9 mouse cellular contexts compared by ENCODE assay signal in genomic region chr2:4301692-4302091, GRCm38 (mm10).
DNase-seq lines count a peak whose midpoint lies in the region; ATAC-seq and TF ChIP-seq lines count a peak whose summit lies in the region.
"Had no signal": no experiment of that assay in that cellular context is flagged by ENCODE, and none has a peak within 500 bp of the region (broad histone marks: within the 10 kb centered on the region; RNA-seq: fewer than 3 reads in every experiment).

No protein-coding gene starts in this region.

- peak overlapping the region; percentile 71 for H3K9ac ChIP-seq in heart, embryonic 14.5 days (ENCODE audit: low read length)
- H3K9ac ChIP-seq in hindbrain, embryonic 13.5 days: peak overlapping the region; percentile 43; the same call in 1 of the 2 replicates
- H3K9ac ChIP-seq in midbrain, postnatal 0 days (replicated peaks; ENCODE audit: low read length, poor library complexity, severe bottlenecking): peak overlapping the region; percentile 36; the same call in 1 of the 2 replicates

- peaks cover 23 to 33% of the 10 kb centered on the region in 2 experiments for H3K4me1 ChIP-seq in heart, embryonic 14.5 days (ENCODE audit: control insufficient read depth in 2 of 2, insufficient read depth in 2 of 2, low read length in 2 of 2)
- 0 out of 2 replicates have a peak, but pooled peaks cover 2% of the 10 kb centered on the region for H3K4me1 ChIP-seq in brown adipose tissue, adult 24 weeks (ENCODE audit: control insufficient read depth, insufficient read depth, insufficient read length, low read length)
- peaks cover 50% of the 10 kb centered on the region for H3K4me1 ChIP-seq in hindbrain, embryonic 13.5 days (replicated peaks)
- peaks cover 8% of the 10 kb centered on the region; the same call in 1 of the 2 replicates for H3K4me1 ChIP-seq in midbrain, postnatal 0 days (ENCODE audit: insufficient read depth, low read length)

- H3K9me3 ChIP-seq in heart, embryonic 14.5 days (ENCODE audit: control insufficient read depth, low read length): no peaks in the 10 kb centered on the region
- no peaks in the 10 kb centered on the region for H3K9me3 ChIP-seq in hindbrain, embryonic 13.5 days
- H3K9me3 ChIP-seq in midbrain, postnatal 0 days (ENCODE audit: low read length): no peaks in the 10 kb centered on the region

- no peaks in the 10 kb centered on the region for H3K27me3 ChIP-seq in heart, embryonic 14.5 days (ENCODE audit: control insufficient read depth, insufficient read depth, low read length)
- no peaks in the 10 kb centered on the region for H3K27me3 ChIP-seq in hindbrain, embryonic 13.5 days
- no peaks in the 10 kb centered on the region for H3K27me3 ChIP-seq in midbrain, postnatal 0 days (ENCODE audit: insufficient read depth, low read length)

- intact Hi-C loops in heart, postnatal 25 days (cut with DNase I): no loop called here

- DNase-seq in heart, postnatal 25 days (ENCODE audit: low spot score): no peak
- no peak for DNase-seq in midbrain, postnatal 0 days (ENCODE audit: low spot score)
- DNase-seq in cerebellum, postnatal 25 days: no peak
- no peak for DNase-seq in adrenal gland, postnatal 4 days (ENCODE audit: low spot score in 2 of 2)
- DNase-seq: thymus, postnatal 25 days had no signal

- WGBS in heart, embryonic 14.5 days: 40% methylated on average over 7 of the region's 7 CpGs
- 54% methylated on average over 7 of the region's 7 CpGs for WGBS in hindbrain, embryonic 13.5 days
- 40% methylated on average over 7 of the region's 7 CpGs for WGBS in midbrain, postnatal 0 days

- TF ChIP-seq CTCF in midbrain, postnatal 0 days (IDR thresholded peaks at IDR 0.05): no peak

- ATAC-seq in heart, embryonic 14.5 days (ENCODE audit: insufficient number of reproducible peaks, insufficient read depth, low FRiP score, low read depth): no peak
- no peak for ATAC-seq in hindbrain, embryonic 13.5 days (ENCODE audit: low FRiP score)
- no peak for ATAC-seq in midbrain, postnatal 0 days (ENCODE audit: low FRiP score)
- no peak for ATAC-seq in megakaryocyte-erythroid progenitor cell, adult 5-6 weeks (replicated peaks; ENCODE audit: low FRiP score, low TSS enrichment, poor library complexity, severe bottlenecking)

- peak overlapping the region; percentile 46 to 47 for H3K4me3 ChIP-seq in heart, embryonic 14.5 days (ENCODE audit: control insufficient read depth in 1 of 2, insufficient read depth in 1 of 2, low read depth in 1 of 2, low read length in 2 of 2)
- peak overlapping the region; percentile 30; the same call in 1 of the 2 replicates for H3K4me3 ChIP-seq in brown adipose tissue, adult 24 weeks (ENCODE audit: insufficient read depth, low read depth, low read length)
- H3K4me3 ChIP-seq in hindbrain, embryonic 13.5 days: peak overlapping the region; percentile 22
- peak overlapping the region; percentile 15; the same call in 1 of the 2 replicates for H3K4me3 ChIP-seq in midbrain, postnatal 0 days (ENCODE audit: low read depth, low read length)

- peak overlapping the region; percentile 63 to 91 for H3K27ac ChIP-seq in heart, embryonic 14.5 days (replicated peaks in 1 of 2; ENCODE audit: control insufficient read depth in 1 of 2, insufficient read depth in 1 of 2, low read depth in 2 of 2, low read length in 2 of 2)
- H3K27ac ChIP-seq in brown adipose tissue, adult 24 weeks (replicated peaks; ENCODE audit: low read depth, low read length): no peak overlapping the region
- H3K27ac ChIP-seq in hindbrain, embryonic 13.5 days: peak overlapping the region; percentile 77; the same call in 1 of the 2 replicates
- H3K27ac ChIP-seq in midbrain, postnatal 0 days (ENCODE audit: low read depth, low read length): peak overlapping the region; percentile 62; the same call in 1 of the 2 replicates

- H3K4me2 ChIP-seq in heart, embryonic 14.5 days (ENCODE audit: low read length): peak overlapping the region; percentile 77
- H3K4me2 ChIP-seq in hindbrain, embryonic 13.5 days: peak overlapping the region; percentile 49
- H3K4me2 ChIP-seq in midbrain, postnatal 0 days (ENCODE audit: low read depth, low read length, poor library complexity, severe bottlenecking): peak overlapping the region; percentile 47

- H3K36me3 ChIP-seq in heart, embryonic 14.5 days (ENCODE audit: control insufficient read depth, insufficient read depth, low read length): no peaks in the 10 kb centered on the region
- H3K36me3 ChIP-seq in hindbrain, embryonic 13.5 days: no peaks in the 10 kb centered on the region
- H3K36me3 ChIP-seq in midbrain, postnatal 0 days (ENCODE audit: insufficient read depth, low read length): no peaks in the 10 kb centered on the region
